Mouse (Mus musculus): ENCODE results near the gene 4930568D16Rik.

DNA sequence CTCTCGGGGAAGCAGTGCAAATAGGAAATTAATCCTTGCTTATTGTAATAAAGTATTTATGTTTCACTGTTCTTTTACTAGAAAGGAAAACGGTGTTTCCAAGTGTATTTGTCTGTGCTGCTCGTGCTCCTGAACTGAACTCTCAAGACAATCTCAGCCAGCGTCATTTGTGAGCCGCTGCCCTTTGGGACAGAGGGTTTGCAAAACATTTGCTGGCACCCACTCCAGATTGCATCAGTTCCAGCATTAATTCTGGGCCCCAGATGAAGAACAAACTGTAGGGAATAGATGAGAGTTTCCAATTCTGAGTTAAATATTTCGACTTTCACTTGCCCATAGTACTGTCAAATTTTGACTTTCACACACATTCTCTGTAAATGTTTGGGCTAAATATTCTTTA is 28.8 kb downstream of the 4930568D16Rik start:
- TF ChIP-seq CTCF (IDR thresholded peaks at IDR 0.05; ENCODE audit: borderline replicate concordance, insufficient read depth, low read depth, low read length) (no peak), POLR2A (IDR thresholded peaks at IDR 0.05; ENCODE audit: borderline replicate concordance, insufficient read depth, low read length) (no peak)
